Mouse (Mus musculus): Measurements from ENCODE around the gene Plgrkt.

DNA sequence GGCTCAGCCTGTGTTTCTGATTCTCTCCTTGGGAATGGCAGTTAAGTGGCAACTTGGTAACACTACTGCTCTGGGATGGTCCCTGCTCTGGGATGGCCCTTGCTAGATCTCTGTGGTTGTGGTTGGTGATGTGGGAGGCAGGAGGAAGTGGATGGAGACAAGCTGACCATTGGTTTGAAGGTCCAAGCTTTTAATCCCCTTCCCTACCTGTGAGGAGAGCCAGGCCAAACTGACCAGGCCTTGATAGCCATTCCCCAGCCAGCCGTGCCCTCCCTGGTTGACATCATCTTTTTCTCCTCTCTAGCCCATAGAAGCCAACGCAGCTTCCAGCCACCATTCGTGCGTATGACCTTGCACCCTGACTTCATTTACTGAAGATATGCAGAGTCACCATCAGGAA lies 35.4 kb upstream of the Plgrkt start:
- TF ChIP-seq CTCF (IDR thresholded peaks at IDR 0.05; ENCODE audit: borderline replicate concordance, insufficient read depth, low read length) (no peak), POLR2A (IDR thresholded peaks at IDR 0.05; ENCODE audit: low read depth, low read length) (no peak)
